Mouse (Mus musculus): ENCODE measurements at regions not wholly inside any gene's neighbourhood (a gene's known extent, or its start where the extent isn't known, plus 50 kb on each side); places are given as distances from the start of the nearest gene placed in this dataset.

DNA sequence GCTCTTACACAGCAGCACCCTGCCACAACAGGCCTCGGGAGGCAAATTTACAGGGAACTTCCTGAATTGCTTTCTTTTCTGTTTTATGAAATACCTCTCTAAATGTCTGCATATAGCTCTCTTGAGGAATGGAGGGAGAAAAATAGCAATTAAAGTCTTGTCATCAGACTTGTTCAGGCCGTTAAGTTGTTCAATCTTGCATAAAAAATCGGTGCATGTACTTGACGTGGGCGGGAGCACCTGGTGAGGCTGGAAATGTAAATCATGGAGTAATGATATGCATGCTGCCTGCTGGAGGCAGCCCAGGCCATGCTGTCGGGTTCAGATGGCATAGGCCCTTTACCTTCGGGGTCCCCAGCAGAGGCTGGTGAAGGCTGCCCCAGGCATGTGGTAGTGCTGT, 153.6 kb upstream of the A530016L24Rik start:
- WGBS: 82% methylated on average over 7 of the region's 7 CpGs

DNA sequence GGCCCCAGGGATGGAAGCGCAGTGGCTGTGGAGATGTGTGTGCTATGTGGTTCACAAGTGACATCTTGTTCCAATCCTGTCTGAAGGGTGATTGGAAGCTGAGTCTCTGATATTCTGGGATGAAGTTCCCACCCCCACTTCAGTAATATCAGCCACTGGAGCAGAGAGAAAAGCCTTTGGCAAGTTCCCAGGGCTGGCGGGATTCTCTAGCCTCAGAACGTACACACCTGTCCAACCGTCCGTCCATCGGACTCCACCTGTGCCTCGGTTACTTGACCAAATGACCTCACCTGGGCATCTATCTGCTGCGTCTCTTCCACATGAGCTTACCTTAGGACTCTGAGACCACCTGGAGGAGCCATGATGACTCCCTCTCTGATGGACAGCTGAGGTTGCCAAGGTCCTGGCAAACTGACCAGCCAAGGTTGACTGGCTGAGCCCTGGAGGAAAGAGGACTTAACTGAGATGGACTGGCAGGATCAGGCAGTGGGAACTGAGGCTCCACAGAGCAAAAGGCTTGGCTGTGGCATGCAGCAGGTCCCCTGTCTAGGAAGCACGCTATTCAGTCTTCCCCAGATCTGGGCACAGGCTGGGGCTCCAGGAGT, 152.5 kb upstream of the A530016L24Rik start:
- 87% methylated on average over 9 of the region's 9 CpGs for WGBS
- H3K27me3 ChIP-seq (ENCODE audit: control insufficient read depth, insufficient read depth, low read length): no peaks in the 10 kb centered on the region

More for the DNA sequence above, 153.6 kb upstream of the A530016L24Rik start:
- Histone ChIP-seq H3K4me3 (ENCODE audit: low read depth, low read length) (no peak overlapping the region), H3K9me3 (replicated peaks; ENCODE audit: control insufficient read depth, low read length) (no peaks in the 10 kb centered on the region), H3K27me3 (ENCODE audit: control insufficient read depth, insufficient read depth, low read length) (no peaks in the 10 kb centered on the region; the same call in 1 of the 2 replicates), H3K27ac (ENCODE audit: low read depth) (no peak overlapping the region), H3K9ac (replicated peaks; ENCODE audit: low read depth, low read length) (no peak overlapping the region), H3K36me3 (replicated peaks; ENCODE audit: control insufficient read depth, insufficient read depth, low read length) (no peaks in the 10 kb centered on the region), H3K4me1 (ENCODE audit: control insufficient read depth, insufficient read depth) (no peaks in the 10 kb centered on the region), H3K4me2 (ENCODE audit: low read depth, low read length) (no peak overlapping the region)
- DNase-seq (ENCODE audit: low spot score) (no peak), ATAC-seq (ENCODE audit: insufficient read depth, low read depth) (no peak)
- no peak for TF ChIP-seq EP300 (IDR thresholded peaks at IDR 0.05; ENCODE audit: low read depth)
- no peak for TF ChIP-seq CTCF (IDR thresholded peaks at IDR 0.05; ENCODE audit: low read depth)

DNA sequence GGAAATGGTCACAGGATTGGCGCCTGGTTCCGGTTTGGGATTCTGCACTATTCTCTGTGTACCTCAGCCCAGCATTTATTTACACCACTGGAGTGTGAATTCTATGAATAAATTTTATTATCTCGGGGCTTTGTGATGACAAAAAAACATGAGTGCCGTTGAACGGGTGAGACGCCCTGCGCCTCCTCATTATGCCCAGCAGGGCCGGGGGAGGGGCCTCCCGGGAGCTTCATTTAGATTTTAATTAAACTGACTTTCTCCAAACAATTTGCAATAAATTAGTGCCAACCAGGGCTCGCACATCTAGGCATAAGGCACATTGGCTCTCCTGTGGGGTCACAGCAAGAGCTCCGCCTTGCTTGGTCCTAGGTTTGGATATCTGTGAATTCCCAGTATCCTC, 151.8 kb upstream of the A530016L24Rik start:
- TF ChIP-seq EP300 (IDR thresholded peaks at IDR 0.05; ENCODE audit: low read depth): no peak
- no peak for TF ChIP-seq CTCF (IDR thresholded peaks at IDR 0.05; ENCODE audit: low read depth)
- no peak overlapping the region for H3K9ac ChIP-seq (replicated peaks; ENCODE audit: low read depth, low read length)
- 70% methylated on average over 11 of the region's 11 CpGs for WGBS
- no peaks in the 10 kb centered on the region for H3K36me3 ChIP-seq (replicated peaks; ENCODE audit: control insufficient read depth, insufficient read depth, low read length)
- no peak for ATAC-seq (ENCODE audit: insufficient read depth, low read depth)
- H3K4me3 ChIP-seq (ENCODE audit: low read depth, low read length): no peak overlapping the region
- no peak overlapping the region for H3K27ac ChIP-seq (ENCODE audit: low read depth)
- no peak for DNase-seq (ENCODE audit: low spot score)
- H3K4me1 ChIP-seq (ENCODE audit: control insufficient read depth, insufficient read depth): no peaks in the 10 kb centered on the region
- H3K9me3 ChIP-seq (replicated peaks; ENCODE audit: control insufficient read depth, low read length): no peaks in the 10 kb centered on the region
- H3K4me2 ChIP-seq (ENCODE audit: low read depth, low read length): no peak overlapping the region
- no peaks in the 10 kb centered on the region for H3K27me3 ChIP-seq (ENCODE audit: control insufficient read depth, insufficient read depth, low read length)

More for the DNA sequence above, 152.5 kb upstream of the A530016L24Rik start:
- no peak overlapping the region for H3K4me2 ChIP-seq (ENCODE audit: low read depth, low read length)
- H3K36me3 ChIP-seq (replicated peaks; ENCODE audit: control insufficient read depth, insufficient read depth, low read length): no peaks in the 10 kb centered on the region
- H3K9me3 ChIP-seq (replicated peaks; ENCODE audit: control insufficient read depth, low read length): no peaks in the 10 kb centered on the region
- TF ChIP-seq CTCF (IDR thresholded peaks at IDR 0.05; ENCODE audit: low read depth): no peak
- TF ChIP-seq EP300 (IDR thresholded peaks at IDR 0.05; ENCODE audit: low read depth): no peak
- H3K4me1 ChIP-seq (ENCODE audit: control insufficient read depth, insufficient read depth): no peaks in the 10 kb centered on the region
- DNase-seq (ENCODE audit: low spot score) (no peak), ATAC-seq (ENCODE audit: insufficient read depth, low read depth) (no peak)
- no peak overlapping the region for H3K27ac ChIP-seq (ENCODE audit: low read depth)
- H3K4me3 ChIP-seq (ENCODE audit: low read depth, low read length): no peak overlapping the region
- H3K9ac ChIP-seq (replicated peaks; ENCODE audit: low read depth, low read length): no peak overlapping the region

DNA sequence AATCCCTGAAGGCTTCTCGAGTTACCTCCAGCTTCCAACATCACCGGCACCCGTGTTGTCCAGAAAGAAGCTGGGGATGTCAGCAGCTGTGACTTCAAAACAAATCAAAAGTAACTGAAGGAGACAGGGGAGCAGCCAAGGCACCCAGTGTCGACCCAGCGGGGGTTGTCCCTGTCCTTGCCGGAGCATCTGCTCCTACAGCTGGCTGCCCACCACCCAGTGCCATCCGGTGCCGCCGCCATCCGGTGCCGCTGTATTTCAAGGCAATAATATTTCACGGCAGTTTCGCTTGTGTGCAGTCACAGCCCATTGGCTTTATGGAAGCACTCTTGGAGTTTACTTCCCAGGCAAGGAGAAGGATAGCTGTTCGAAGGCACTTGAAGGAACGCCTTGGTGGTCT, 150.3 kb upstream of the A530016L24Rik start:
- no peaks in the 10 kb centered on the region for H3K27me3 ChIP-seq (ENCODE audit: control insufficient read depth, insufficient read depth, low read length)
- no peak for ATAC-seq (ENCODE audit: insufficient read depth, low read depth)
- H3K9ac ChIP-seq (replicated peaks; ENCODE audit: low read depth, low read length): no peak overlapping the region
- 87% methylated on average over 15 of the region's 15 CpGs for WGBS
- TF ChIP-seq EP300 (IDR thresholded peaks at IDR 0.05; ENCODE audit: low read depth) (no peak), CTCF (IDR thresholded peaks at IDR 0.05; ENCODE audit: low read depth) (no peak)
- H3K4me1 ChIP-seq (ENCODE audit: control insufficient read depth, insufficient read depth): peaks cover 6% of the 10 kb centered on the region
- H3K27ac ChIP-seq (ENCODE audit: low read depth): no peak overlapping the region
- H3K4me3 ChIP-seq (ENCODE audit: low read depth, low read length): no peak overlapping the region
- no peak overlapping the region for H3K4me2 ChIP-seq (ENCODE audit: low read depth, low read length)
- no peaks in the 10 kb centered on the region for H3K36me3 ChIP-seq (replicated peaks; ENCODE audit: control insufficient read depth, insufficient read depth, low read length)
- no peak for DNase-seq (ENCODE audit: low spot score)
- H3K9me3 ChIP-seq (replicated peaks; ENCODE audit: control insufficient read depth, low read length): no peaks in the 10 kb centered on the region

DNA sequence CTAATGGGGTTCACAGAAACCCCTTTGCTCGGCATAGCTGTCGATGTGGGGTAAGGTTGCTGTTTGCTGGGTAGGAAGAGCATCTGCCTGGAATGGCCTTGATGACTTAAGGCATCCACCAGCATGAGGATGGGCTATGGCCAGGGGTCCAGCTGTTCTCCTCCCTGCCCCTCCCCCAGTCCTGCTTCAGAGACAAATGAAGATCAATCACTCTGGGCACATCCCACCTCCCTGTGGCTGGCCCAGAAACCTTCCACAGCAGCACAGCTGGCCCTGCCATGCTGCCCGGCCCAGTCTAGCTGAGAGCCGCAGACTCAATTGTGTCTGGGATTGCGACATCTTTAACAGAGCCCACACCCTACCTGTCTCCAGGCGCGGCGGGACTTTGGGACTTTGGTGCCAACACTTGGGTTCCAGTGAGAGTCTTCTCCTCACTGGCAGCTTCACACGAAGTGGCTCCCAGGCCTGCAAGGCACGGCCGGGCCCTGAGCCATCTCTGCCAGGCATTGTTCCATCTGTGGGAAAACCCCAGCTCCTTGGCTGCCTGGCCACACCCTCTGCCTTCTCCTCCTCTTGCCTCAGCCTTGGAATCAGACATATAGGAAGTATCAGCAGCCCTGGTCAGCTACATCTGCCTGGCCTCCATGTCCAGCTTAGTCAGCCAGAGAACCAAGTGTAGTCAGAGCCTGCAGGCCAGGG, 149.6 kb upstream of the A530016L24Rik start:
- ATAC-seq (ENCODE audit: insufficient read depth, low read depth): 0 out of 2 replicates have a peak, but pooled peaks have one; percentile 9

More for the DNA sequence above, 149.6 kb upstream of the A530016L24Rik start:
- H3K9me3 ChIP-seq (replicated peaks; ENCODE audit: control insufficient read depth, low read length): no peaks in the 10 kb centered on the region
- no peak overlapping the region for H3K27ac ChIP-seq (ENCODE audit: low read depth)
- TF ChIP-seq CTCF (IDR thresholded peaks at IDR 0.05; ENCODE audit: low read depth) (no peak), EP300 (IDR thresholded peaks at IDR 0.05; ENCODE audit: low read depth) (no peak)
- H3K9ac ChIP-seq (replicated peaks; ENCODE audit: low read depth, low read length): no peak overlapping the region
- H3K36me3 ChIP-seq (replicated peaks; ENCODE audit: control insufficient read depth, insufficient read depth, low read length): no peaks in the 10 kb centered on the region
- DNase-seq (ENCODE audit: low spot score): no peak
- no peak overlapping the region for H3K4me3 ChIP-seq (ENCODE audit: low read depth, low read length)
- H3K27me3 ChIP-seq (ENCODE audit: control insufficient read depth, insufficient read depth, low read length): no peaks in the 10 kb centered on the region
- no peak overlapping the region for H3K4me2 ChIP-seq (ENCODE audit: low read depth, low read length)
- WGBS: 70% methylated on average over 11 of the region's 11 CpGs
- H3K4me1 ChIP-seq (ENCODE audit: control insufficient read depth, insufficient read depth): peaks cover 7% of the 10 kb centered on the region

Measured in heart, postnatal 0 days (tissue).